Mouse (Mus musculus): ENCODE data around the gene Ppig. TPM values are rescaled to one million over a fixed set of nuclear protein-coding genes. Genes with fewer than 3 reads are reported as not detected.
A peak's percentile ranks its signal among the peaks of the same experiment; 100 is the strongest.

Ppig gene
- polyA plus RNA-seq, 1 experiment, result 1.4 TPM

- Histone ChIP-seq H3K36me3 (ENCODE audit: control insufficient read depth, insufficient read depth, low read length) (peaks cover 2% of the 10 kb centered on the region), H3K4me3 (ENCODE audit: extremely low read depth, insufficient read depth, insufficient read length) (peak within 1 kb of the TSS; percentile 69), H3K4me1 (ENCODE audit: control insufficient read depth, insufficient read depth, insufficient read length) (no peaks in the 10 kb centered on the region), H3K27me3 (ENCODE audit: control insufficient read depth, insufficient read depth, low read length) (no peaks in the 10 kb centered on the region), H3K27ac (ENCODE audit: insufficient read depth, low read length) (no peak within 1 kb of the TSS)
- under 1% methylated on average over 39 of the region's 39 CpGs for WGBS
- DNase-seq (ENCODE audit: low read depth in 1 of 2, low spot score in 2 of 2), result peak; percentile 59 to 81
- no peak for TF ChIP-seq CTCF (IDR thresholded peaks at IDR 0.05; ENCODE audit: extremely low read depth, insufficient read depth, insufficient read length, insufficient replicate concordance)
- TF ChIP-seq POLR2A (IDR thresholded peaks at IDR 0.05; ENCODE audit: low read depth, low read length), result no peak
These were observed 9.2 kb upstream of the Ppig start, which contains the start of gene Fastkd1 for GRCm38 (mm10) chr2:69712981-69713625. TSS of gene Fastkd1 (minus strand) at chr2:69713516.

DNA sequence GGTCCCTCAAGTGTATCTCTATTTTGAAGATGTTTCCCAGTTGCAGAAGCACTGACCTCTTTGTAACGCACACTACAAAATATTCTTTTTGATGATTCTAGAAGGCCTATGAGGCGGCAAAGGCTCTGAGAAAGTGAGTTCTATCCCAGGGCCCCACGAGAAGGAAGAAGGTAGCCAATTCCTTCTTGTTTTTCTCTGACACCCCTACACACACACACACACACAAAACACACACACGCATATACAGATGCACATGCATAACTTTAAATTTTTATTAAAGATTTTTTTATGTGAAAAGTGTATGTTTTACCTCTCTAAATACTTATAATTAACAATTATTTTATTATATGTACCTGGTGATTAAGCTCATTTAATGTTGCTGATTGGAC, 8.7 kb upstream of the Ppig start:
- no peak for TF ChIP-seq CTCF (IDR thresholded peaks at IDR 0.05; ENCODE audit: extremely low read depth, insufficient read depth, insufficient read length, insufficient replicate concordance)
- no peak for TF ChIP-seq POLR2A (IDR thresholded peaks at IDR 0.05; ENCODE audit: low read depth, low read length)
- Histone ChIP-seq H3K27me3 (ENCODE audit: control insufficient read depth, insufficient read depth, low read length) (no peaks in the 10 kb centered on the region), H3K4me1 (ENCODE audit: control insufficient read depth, insufficient read depth, insufficient read length) (no peaks in the 10 kb centered on the region), H3K36me3 (ENCODE audit: control insufficient read depth, insufficient read depth, low read length) (no peaks in the 10 kb centered on the region), H3K4me3 (ENCODE audit: extremely low read depth, insufficient read depth, insufficient read length) (no peak overlapping the region), H3K27ac (ENCODE audit: insufficient read depth, low read length) (no peak overlapping the region)
- 17% methylated on average over 4 of the region's 4 CpGs for WGBS
- DNase-seq (ENCODE audit: low read depth in 1 of 2, low spot score in 2 of 2), result no peak

GRCm38 (mm10) chr2:69714126-69714525, 8.2 kb upstream of the Ppig start:
- no peaks in the 10 kb centered on the region for H3K27me3 ChIP-seq (ENCODE audit: control insufficient read depth, insufficient read depth, low read length)
- 81% methylated on average over 5 of the region's 5 CpGs for WGBS
- TF ChIP-seq POLR2A (IDR thresholded peaks at IDR 0.05; ENCODE audit: low read depth, low read length) (no peak), CTCF (IDR thresholded peaks at IDR 0.05; ENCODE audit: extremely low read depth, insufficient read depth, insufficient read length, insufficient replicate concordance) (no peak)
- no peaks in the 10 kb centered on the region for H3K36me3 ChIP-seq (ENCODE audit: control insufficient read depth, insufficient read depth, low read length)
- no peak overlapping the region for H3K4me3 ChIP-seq (ENCODE audit: extremely low read depth, insufficient read depth, insufficient read length)
- H3K4me1 ChIP-seq (ENCODE audit: control insufficient read depth, insufficient read depth, insufficient read length), result no peaks in the 10 kb centered on the region
- no peak overlapping the region for H3K27ac ChIP-seq (ENCODE audit: insufficient read depth, low read length)
- DNase-seq (ENCODE audit: low read depth in 1 of 2, low spot score in 2 of 2), result no peak

DNA sequence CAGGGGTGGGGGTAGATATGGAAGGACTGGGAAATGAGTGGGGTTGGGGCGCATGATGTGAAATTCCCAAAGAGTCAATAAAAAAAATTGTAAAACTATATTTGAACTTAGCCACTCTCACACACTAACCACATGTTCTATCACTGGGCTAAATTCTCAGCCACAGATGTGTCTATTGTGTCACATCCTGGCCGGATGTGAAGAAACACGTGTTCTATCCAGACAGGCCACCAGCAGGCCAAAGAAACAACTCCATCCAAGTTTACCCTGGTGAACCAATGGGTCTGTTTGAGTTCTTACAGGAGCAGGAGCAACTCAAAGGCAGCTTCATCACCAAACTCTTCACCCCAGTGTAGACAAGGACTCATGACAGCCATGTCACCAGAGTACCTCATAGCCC, 5.9 kb upstream of the Ppig start:
- H3K27me3 ChIP-seq (ENCODE audit: control insufficient read depth, insufficient read depth, low read length), result no peaks in the 10 kb centered on the region
- DNase-seq (ENCODE audit: low read depth in 1 of 2, low spot score in 2 of 2), result no peak
- H3K4me3 ChIP-seq (ENCODE audit: extremely low read depth, insufficient read depth, insufficient read length), result no peak overlapping the region
- no peak for TF ChIP-seq CTCF (IDR thresholded peaks at IDR 0.05; ENCODE audit: extremely low read depth, insufficient read depth, insufficient read length, insufficient replicate concordance)
- no peak for TF ChIP-seq POLR2A (IDR thresholded peaks at IDR 0.05; ENCODE audit: low read depth, low read length)
- H3K27ac ChIP-seq (ENCODE audit: insufficient read depth, low read length), result no peak overlapping the region
- H3K4me1 ChIP-seq (ENCODE audit: control insufficient read depth, insufficient read depth, insufficient read length), result no peaks in the 10 kb centered on the region
- 52% methylated on average over 3 of the region's 3 CpGs for WGBS
- no peaks in the 10 kb centered on the region for H3K36me3 ChIP-seq (ENCODE audit: control insufficient read depth, insufficient read depth, low read length)

- Histone ChIP-seq H3K27me3 (ENCODE audit: control insufficient read depth, insufficient read depth, low read length) (no peaks in the 10 kb centered on the region), H3K4me3 (ENCODE audit: extremely low read depth, insufficient read depth, insufficient read length) (no peak overlapping the region), H3K4me1 (ENCODE audit: control insufficient read depth, insufficient read depth, insufficient read length) (no peaks in the 10 kb centered on the region), H3K36me3 (ENCODE audit: control insufficient read depth, insufficient read depth, low read length) (no peaks in the 10 kb centered on the region), H3K27ac (ENCODE audit: insufficient read depth, low read length) (no peak overlapping the region)
- 53% methylated on average over 1 of the region's 1 CpGs for WGBS
- DNase-seq (ENCODE audit: low read depth in 1 of 2, low spot score in 2 of 2), result no peak
- no peak for TF ChIP-seq POLR2A (IDR thresholded peaks at IDR 0.05; ENCODE audit: low read depth, low read length)
- no peak for TF ChIP-seq CTCF (IDR thresholded peaks at IDR 0.05; ENCODE audit: extremely low read depth, insufficient read depth, insufficient read length, insufficient replicate concordance)
These were observed 3.2 kb upstream of the Ppig start for GRCm38 (mm10) chr2:69719121-69719520.

- H3K27me3 ChIP-seq (ENCODE audit: control insufficient read depth, insufficient read depth, low read length), result no peaks in the 10 kb centered on the region
- WGBS, result under 1% methylated on average over 91 of the region's 91 CpGs
- peak overlapping the region; percentile 92 for H3K27ac ChIP-seq (ENCODE audit: insufficient read depth, low read length)
- peak; percentile 80 to 89 for DNase-seq (ENCODE audit: low read depth in 1 of 2, low spot score in 2 of 2)
- H3K4me3 ChIP-seq (ENCODE audit: extremely low read depth, insufficient read depth, insufficient read length), result peak overlapping the region; percentile 95
- H3K36me3 ChIP-seq (ENCODE audit: control insufficient read depth, insufficient read depth, low read length), result no peaks in the 10 kb centered on the region
- no peaks in the 10 kb centered on the region for H3K4me1 ChIP-seq (ENCODE audit: control insufficient read depth, insufficient read depth, insufficient read length)
- TF ChIP-seq POLR2A (IDR thresholded peaks at IDR 0.05; ENCODE audit: low read depth, low read length), result no peak
- TF ChIP-seq CTCF (IDR thresholded peaks at IDR 0.05; ENCODE audit: extremely low read depth, insufficient read depth, insufficient read length, insufficient replicate concordance), result no peak
These were observed 539 bp downstream of the Ppig start for GRCm38 (mm10) chr2:69722650-69723518.

GRCm38 (mm10) chr2:69723519-69723825, 1.1 kb downstream of the Ppig start:
- H3K27ac ChIP-seq (ENCODE audit: insufficient read depth, low read length), result peak overlapping the region; percentile 92; the same call in 1 of the 2 replicates
- TF ChIP-seq CTCF (IDR thresholded peaks at IDR 0.05; ENCODE audit: extremely low read depth, insufficient read depth, insufficient read length, insufficient replicate concordance), result no peak
- WGBS, result under 1% methylated on average over 13 of the region's 13 CpGs
- DNase-seq (ENCODE audit: low read depth in 1 of 2, low spot score in 2 of 2), result no peak
- H3K4me1 ChIP-seq (ENCODE audit: control insufficient read depth, insufficient read depth, insufficient read length), result no peaks in the 10 kb centered on the region
- H3K36me3 ChIP-seq (ENCODE audit: control insufficient read depth, insufficient read depth, low read length), result no peaks in the 10 kb centered on the region
- no peaks in the 10 kb centered on the region for H3K27me3 ChIP-seq (ENCODE audit: control insufficient read depth, insufficient read depth, low read length)
- peak overlapping the region; percentile 95 for H3K4me3 ChIP-seq (ENCODE audit: extremely low read depth, insufficient read depth, insufficient read length)
